Mouse (Mus musculus) mouse embryonic stem cell (cell line): ENCODE results near the gene Mical2.

ENCODE experiments used
- in situ Hi-C, 2 experiments: fragments of 300-500 bp; cut with MboI; formaldehyde crosslinking; loops; 1 replicate in 1 of 2; 3 replicates in 1 of 2; pipeline ENCODE4 v1.14.3; 2019 to 2020; ENCODE audit warnings: low sequenced_read_pairs in 2 of 2, low pct_unique_long_range_greater_than_20kb in 1 of 2, mixed read lengths in 1 of 2; ENCODE audit not compliant: unreplicated experiment in 1 of 2

Mical2 gene

DNA sequence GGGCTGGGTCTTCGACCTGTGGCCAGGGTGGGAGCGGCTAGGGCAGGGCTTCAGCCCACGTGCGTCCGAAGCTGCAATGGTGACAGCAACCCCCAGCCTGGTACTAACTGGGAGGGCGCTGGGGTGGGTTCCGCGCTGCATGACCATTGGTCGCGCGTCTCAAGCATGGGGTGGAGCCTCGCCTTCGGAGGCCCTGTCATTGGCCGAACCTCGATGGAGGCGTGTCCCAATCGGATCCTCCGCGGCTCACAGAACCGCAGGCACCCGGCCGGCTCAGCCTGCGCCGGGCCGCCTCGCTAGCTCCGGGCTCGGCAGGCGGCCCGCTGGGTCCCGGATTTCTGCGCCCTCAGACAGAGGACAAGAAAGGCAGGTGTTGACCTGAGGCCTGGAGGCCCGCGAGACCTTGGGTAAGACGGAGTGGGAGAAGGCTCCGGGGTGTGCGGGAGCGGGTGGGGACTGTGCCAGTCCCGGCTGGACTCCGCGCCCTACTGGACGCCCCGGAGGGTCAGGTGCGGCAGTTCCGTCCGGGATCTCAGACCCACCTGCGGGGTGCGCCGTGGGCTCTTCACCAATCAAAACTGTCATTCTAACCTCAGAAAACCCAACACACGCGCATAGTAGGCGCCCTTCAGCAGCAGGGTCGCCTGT is at the start of gene Mical2:
Gene Mical2, plus strand, starts transcription at position 242 of the 648 bp plus-strand sequence.
- in situ Hi-C loops = no loop called here

GRCm38 (mm10) chr7:112176627-112177026 is 49.0 kb upstream of the Mical2 start:
- in situ Hi-C loops = loop anchor here in 1 of 2 experiments (5.0 kb wide), 2 partner anchors 64 to 89 kb away; no protein-coding TSS in a partner anchor

- in situ Hi-C loops = no loop called here
Observed at GRCm38 (mm10) chr7:112180235-112180705, 45.4 kb upstream of the Mical2 start.

DNA sequence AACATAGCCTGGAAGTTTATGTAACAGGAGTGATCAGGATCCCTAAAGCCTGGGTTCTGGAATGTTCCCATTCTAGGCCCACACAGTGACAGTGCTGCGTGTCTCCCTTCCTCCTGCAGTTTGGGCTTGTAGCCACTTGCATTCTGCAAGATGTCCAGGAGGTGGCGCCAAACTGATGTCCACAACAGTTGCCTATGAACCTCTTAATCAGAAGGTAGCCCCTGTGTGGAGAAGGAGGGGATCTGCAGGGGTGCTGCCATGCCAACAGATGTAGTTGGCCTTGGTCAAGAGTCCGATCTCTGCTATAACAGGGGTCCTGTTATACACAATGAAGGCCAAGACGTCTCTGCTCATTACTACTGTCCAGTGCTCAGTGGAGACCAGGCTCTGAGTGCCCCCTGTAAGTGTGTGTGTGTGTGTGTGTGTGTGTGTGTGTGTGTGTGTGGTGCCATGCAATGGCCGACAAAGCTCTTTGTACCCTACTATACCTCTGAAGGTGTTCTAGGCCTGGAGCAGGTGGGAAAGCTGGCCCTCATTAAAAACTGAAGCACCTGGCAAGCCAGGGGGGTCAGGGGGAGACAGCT is 42.3 kb upstream of the Mical2 start:
- in situ Hi-C loops = no loop called here

- in situ Hi-C loops = loop anchor here in 1 of 2 experiments (5.0 kb wide), 1 partner anchor 188 kb away; no protein-coding TSS in a partner anchor
Observed at GRCm38 (mm10) chr7:112184519-112185225, 41.0 kb upstream of the Mical2 start.

- in situ Hi-C loops = loop anchor here in 1 of 2 experiments (5.0 kb wide), 1 partner anchor 187 kb away; no protein-coding TSS in a partner anchor
Observed at GRCm38 (mm10) chr7:112185226-112185745, 40.4 kb upstream of the Mical2 start.

DNA sequence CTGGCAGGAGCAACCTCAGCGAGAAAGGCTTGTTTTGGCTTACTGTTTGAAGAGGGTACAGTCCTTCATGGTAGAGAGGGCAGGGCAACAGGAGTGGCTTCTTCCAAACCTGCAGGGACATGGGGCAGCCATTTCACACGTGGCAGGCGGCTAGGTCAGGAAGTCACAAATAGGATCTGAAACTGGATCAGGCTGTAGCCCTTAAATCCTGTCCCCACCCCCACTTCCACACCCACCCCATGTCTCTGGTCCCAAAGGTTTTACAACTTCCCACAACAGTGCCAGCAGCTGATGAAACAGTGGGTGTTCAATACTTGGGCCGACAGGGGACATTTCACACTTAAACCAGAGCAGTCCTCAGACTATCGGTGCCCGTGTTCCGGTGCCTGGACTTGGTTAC is 38.8 kb upstream of the Mical2 start:
- in situ Hi-C loops = loop anchor here in 1 of 2 experiments (5.0 kb wide), 1 partner anchor 185 kb away; no protein-coding TSS in a partner anchor

DNA sequence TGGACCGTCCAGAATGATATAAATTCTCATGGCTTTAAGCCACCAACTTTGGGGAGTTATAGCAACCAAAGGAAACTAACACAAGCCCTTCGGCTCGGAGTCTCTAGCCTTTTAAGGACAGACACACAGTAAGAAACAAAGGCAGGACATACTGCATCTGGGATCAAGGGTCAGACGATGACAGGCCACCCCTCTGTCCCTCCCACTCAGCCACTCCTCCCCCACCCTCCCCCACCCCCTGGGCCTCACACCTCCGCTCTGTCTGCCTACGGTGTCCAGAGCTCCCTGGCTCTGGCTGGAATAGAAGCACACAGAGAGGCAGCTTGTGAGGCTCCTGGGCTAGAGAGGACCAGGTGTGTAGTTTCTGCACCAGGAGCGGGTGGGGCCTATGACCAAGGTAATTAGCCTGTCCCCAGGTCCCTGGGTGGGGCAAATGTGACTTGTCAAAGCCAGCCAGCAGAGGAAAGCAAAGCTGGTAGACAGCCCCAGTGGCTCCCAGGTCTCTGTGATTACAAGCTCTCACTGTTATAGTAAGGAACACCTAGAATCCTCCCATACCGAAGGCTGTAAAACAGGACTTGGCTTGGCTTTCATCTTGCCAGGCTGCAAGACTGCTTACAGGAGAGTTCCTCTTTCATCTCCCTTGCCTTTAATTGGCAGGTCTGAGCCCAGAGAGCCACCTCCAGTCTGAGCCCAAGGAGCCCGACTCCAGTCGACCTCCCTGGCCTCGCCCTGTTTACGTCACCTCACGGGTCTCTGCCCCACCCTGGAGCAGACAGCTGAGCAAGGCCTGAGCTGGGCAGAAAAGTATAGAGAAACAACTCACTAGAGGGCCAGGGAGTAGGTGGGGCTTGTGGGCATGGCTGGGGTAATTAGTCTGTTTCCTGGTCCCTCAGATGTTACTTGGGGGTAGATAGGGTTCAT is 37.9 kb upstream of the Mical2 start:
- in situ Hi-C loops = loop anchor here in 1 of 2 experiments (5.0 kb wide), 1 partner anchor 185 kb away; no protein-coding TSS in a partner anchor

DNA sequence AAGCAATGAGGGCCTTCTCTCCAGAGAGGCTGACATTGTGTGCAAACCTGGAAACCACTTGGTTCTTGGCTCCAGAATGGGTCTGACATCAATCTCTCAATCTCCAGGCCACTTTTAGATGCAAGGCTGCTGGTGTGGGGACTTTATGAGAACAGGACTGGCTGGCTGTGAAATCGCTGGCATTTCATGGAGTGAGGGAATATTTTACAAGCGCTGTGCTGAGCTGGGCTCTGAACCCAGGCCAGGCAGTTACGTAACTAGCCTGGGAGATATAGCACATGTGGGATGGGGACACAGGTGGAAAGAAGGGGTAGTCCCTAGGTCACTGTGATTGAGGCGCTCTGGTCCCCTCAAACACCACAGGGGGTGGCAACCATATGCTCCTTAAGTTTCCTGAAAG is 33.4 kb upstream of the Mical2 start:
- in situ Hi-C loops = no loop called here

DNA sequence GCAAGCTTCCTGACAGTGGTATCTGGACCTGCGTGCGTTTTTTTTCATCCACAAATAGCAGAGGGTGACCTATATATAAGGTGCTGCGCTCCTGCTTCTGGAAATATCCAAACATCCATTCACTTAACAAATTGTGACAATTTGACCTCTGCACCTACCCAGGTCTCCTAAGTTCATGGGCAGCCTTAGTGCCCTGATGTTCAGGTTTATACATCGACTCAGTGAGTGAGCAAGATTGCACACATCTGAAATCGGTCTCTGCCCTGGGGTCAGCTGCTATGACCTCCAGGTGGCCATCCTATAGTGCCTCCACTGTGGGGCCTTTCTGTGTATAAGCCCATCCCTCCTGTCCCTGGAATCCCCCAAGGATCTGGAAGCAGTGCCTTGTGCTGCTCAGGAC is 32.9 kb upstream of the Mical2 start:
- in situ Hi-C loops = no loop called here

GRCm38 (mm10) chr7:112194286-112194685 is 31.4 kb upstream of the Mical2 start:
- in situ Hi-C loops = no loop called here

DNA sequence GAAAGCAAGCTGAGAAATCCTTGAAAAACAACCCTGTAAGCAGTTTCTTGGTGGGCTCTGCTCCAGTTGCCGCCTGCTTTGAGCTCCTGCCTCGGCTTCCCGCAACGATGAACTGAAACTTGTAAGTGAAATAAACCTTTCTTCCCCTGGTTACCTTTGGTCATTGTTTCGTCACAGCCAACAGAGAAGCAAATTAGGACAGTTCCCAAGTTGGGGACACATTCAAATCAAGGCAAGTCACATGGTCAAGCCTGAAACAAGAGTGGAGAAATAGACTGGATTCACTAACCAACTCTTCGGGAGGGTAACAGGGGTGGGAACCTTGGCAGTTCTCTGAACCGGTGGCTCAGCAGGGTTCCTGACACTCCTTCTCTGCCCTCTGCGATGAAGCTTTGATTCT is 28.2 kb upstream of the Mical2 start:
- in situ Hi-C loops = no loop called here

DNA sequence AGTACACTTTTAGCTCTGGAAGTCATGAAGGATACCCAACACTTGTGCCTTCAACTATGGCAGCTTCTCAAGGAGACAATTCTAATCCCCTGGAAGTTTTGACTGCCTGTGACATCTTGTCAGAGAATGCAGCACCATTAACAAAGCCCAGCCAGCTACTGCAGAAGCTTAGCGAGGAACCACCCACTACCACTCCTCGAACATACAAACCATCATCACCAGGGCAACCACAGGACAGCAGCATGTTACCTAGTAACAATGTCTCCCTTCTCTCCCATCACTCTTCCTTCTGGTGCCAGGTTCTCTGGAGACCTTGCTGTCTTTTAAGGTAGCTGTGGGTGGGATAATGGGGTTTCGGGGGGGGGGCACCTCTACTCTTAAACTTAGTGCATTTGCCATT is 26.3 kb upstream of the Mical2 start:
- in situ Hi-C loops = no loop called here

- in situ Hi-C loops = no loop called here
Observed at GRCm38 (mm10) chr7:112200761-112201160, 24.9 kb upstream of the Mical2 start.

- in situ Hi-C loops = no loop called here
Observed at GRCm38 (mm10) chr7:112202194-112202593, 23.5 kb upstream of the Mical2 start.

DNA sequence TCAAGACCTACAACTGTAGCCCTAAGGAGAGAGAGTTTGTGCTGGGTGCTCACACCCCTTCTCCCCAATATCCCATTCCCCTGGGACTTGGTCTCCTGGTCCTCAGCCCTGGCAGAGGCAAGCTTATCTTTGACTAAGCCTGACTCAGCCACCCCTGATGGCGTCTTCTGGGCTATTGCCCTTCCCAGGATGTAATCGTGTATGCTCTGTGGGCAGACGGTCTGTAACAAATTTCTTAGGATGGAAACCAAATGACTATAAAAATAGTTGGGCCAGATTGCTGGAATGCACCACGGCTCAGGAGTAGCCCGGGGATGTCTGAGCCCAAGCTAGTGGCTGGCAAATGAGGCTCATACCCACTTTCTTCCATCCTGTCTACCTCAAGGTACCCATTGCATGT is 22.8 kb upstream of the Mical2 start:
- in situ Hi-C loops = no loop called here

- in situ Hi-C loops = no loop called here
Observed at GRCm38 (mm10) chr7:112203937-112204336, 21.7 kb upstream of the Mical2 start.

- in situ Hi-C loops = no loop called here
Observed at GRCm38 (mm10) chr7:112204380-112204963, 21.2 kb upstream of the Mical2 start.
